Mouse (Mus musculus) limb, embryonic 14.5 days (tissue): ENCODE measurements around the gene Gsx2. TPM values are rescaled to one million over a fixed set of nuclear protein-coding genes. Genes with fewer than 3 reads are reported as not detected.

Experiments used
- ATAC-seq: fragments of 200-750 bp; cut with Nextera tagmentation; 2 replicates; pipeline ENCODE4 v1.8.0; 2017; ENCODE audit warnings: low read depth, moderate number of reproducible peaks, moderate TSS enrichment; ENCODE audit not compliant: low FRiP score
- DNase-seq: peaks from one replicate; pipeline ENCODE4 v3.0.0-alpha.2; 2015; ENCODE audit warnings: low spot score
- H3K27ac ChIP-seq: fragments of 300-500 bp; sonication (generic); replicated peaks from 2 replicates; pipeline ENCODE4 v1.5.1; 2014; ENCODE audit warnings: low read depth, mild to moderate bottlenecking, low read length, moderate library complexity, mixed read lengths
- H3K27me3 ChIP-seq: fragments of 300-500 bp; sonication (generic); 2 replicates; pipeline ENCODE4 v1.6.1; 2014; ENCODE audit warnings: low read length, mixed read lengths; ENCODE audit not compliant: control insufficient read depth, insufficient read depth
- H3K36me3 ChIP-seq: fragments of 300-500 bp; sonication (generic); 2 replicates; pipeline ENCODE4 v1.6.1; 2014; ENCODE audit warnings: mild to moderate bottlenecking, low read length, moderate library complexity, mixed read lengths; ENCODE audit not compliant: control insufficient read depth, insufficient read depth
- H3K4me1 ChIP-seq: fragments of 300-500 bp; sonication (generic); 2 replicates; pipeline ENCODE4 v1.6.1; 2014; ENCODE audit warnings: antibody characterized with exemption, low read length, mixed read lengths; ENCODE audit not compliant: control insufficient read depth, insufficient read depth
- H3K4me2 ChIP-seq: fragments of 300-500 bp; sonication (generic); replicated peaks from 2 replicates; pipeline ENCODE4 v1.6.1; 2014; ENCODE audit warnings: low read depth, mild to moderate bottlenecking, low read length, moderate library complexity; ENCODE audit not compliant: severe bottlenecking
- H3K4me3 ChIP-seq: fragments of 300-500 bp; sonication (generic); replicated peaks from 2 replicates; pipeline ENCODE4 v1.5.1; 2014; ENCODE audit warnings: low read length
- H3K9ac ChIP-seq: fragments of 300-500 bp; sonication (generic); 2 replicates; pipeline ENCODE4 v1.6.1; 2014; ENCODE audit warnings: mild to moderate bottlenecking, low read depth, low read length, moderate library complexity; ENCODE audit not compliant: severe bottlenecking
- H3K9me3 ChIP-seq: fragments of 300-500 bp; sonication (generic); 2 replicates; pipeline ENCODE4 v1.6.1; 2016; ENCODE audit warnings: low read length; ENCODE audit not compliant: control insufficient read depth
- POLR2A ChIP-seq: fragments of 200-500 bp; IDR thresholded peaks from 2 replicates; pipeline ENCODE4 v1.8.0; 2012; ENCODE audit warnings: inconsistent platforms, mild to moderate bottlenecking, moderate library complexity, borderline replicate concordance; ENCODE audit not compliant: insufficient read depth, insufficient read length; ENCODE audit errors: extremely low read depth
- WGBS: fragments of 180-500 bp; shearing (Covaris S2); extraction: QIAGEN DNeasy Blood & Tissue Kit; methylation state at CpG from one replicate; pipeline ENCODE4 v1.1.7; 2014; 5-methylcytosine and 5-hydroxymethylcytosine counted together
- polyA plus RNA-seq, 2 experiments: library from polyadenylated mRNA; depleted of rRNA in 1 of 2; stranded (reverse) in 1 of 2; unstranded in 1 of 2; fragments of >200 nt; fragmentation: Nextera tagmentation in 1 of 2; extraction: Ambion mirVana in 1 of 2; gene quantifications; 2 replicates each; pipeline versions ENCODE4 v1.2.1 to v1.2.3; 2012 to 2014

Gsx2 gene
- polyA plus RNA-seq, 2 experiments, result not detected

DNA sequence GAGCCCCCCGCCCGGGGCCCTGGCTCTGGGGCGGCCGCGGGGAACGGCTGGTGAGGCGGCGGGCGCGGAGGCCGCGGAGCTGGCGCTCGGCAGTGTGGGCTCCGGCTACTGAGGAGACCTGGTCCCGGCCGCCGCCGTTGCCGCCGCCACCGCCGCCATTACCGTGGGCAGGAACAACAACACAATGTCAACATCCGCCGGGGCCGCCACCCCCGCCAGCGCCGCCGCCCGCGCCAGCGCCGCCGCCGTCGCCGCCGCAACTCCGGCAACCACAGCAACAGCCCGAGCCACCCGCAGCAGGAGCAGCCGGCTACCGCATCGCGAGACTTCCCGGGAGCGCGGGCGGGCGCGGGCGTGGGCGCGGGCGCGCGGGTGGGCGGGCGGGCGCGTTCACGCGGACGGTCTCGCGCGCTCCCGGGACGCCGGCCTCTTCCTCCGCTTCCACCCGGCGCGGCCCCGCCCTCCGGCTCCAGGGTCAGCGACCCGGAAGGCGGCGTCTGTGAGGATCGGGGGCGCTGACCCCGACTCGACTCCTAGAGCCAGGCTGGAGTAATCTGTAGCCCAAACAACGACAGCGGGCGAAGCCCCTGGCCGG, 31.0 kb upstream of the Gsx2 start, which contains the start of gene Chic2:
Gene Chic2, minus strand, starts transcription at position 465 of the 595 bp plus-strand sequence.
- Histone ChIP-seq H3K4me2 (peak within 1 kb of the TSS; percentile 90), H3K4me1 (peaks cover 12% of the 10 kb centered on the region), H3K9ac (peak within 1 kb of the TSS; percentile 99), H3K27ac (peak within 1 kb of the TSS; percentile 86), H3K9me3 (no peaks in the 10 kb centered on the region), H3K4me3 (peak within 1 kb of the TSS; percentile 99), H3K27me3 (no peaks in the 10 kb centered on the region), H3K36me3 (0 out of 2 replicates have a peak, but pooled peaks cover 3% of the 10 kb centered on the region)
- TF ChIP-seq POLR2A, result no peak
- WGBS, result 1% methylated on average over 54 of the region's 90 CpGs
- peak; percentile 60 for DNase-seq
- peak; percentile 94 for ATAC-seq

DNA sequence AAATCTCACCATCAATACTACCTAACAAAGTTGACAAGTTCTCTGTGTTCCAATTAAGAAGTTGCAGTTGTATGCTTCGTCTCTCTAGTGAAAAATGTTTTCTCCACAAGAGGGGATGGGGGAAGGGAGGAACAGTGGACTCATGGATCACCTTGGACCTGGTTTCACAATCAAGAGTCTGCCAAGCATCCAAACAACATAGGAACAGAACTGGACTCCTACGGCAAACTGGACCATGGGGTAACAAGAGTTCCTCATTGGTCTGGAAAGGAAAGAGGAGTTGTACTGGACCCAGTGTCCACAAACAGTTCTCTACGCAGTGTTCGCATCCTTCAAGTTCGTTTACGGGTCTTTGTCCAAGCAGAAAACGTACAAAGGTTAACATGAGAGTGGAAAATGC, 30.0 kb upstream of the Gsx2 start:
- Histone ChIP-seq H3K4me1 (peaks cover 12% of the 10 kb centered on the region), H3K36me3 (0 out of 2 replicates have a peak, but pooled peaks cover 3% of the 10 kb centered on the region), H3K9me3 (no peaks in the 10 kb centered on the region), H3K4me2 (no peak overlapping the region), H3K9ac (no peak overlapping the region), H3K27ac (no peak overlapping the region), H3K27me3 (no peaks in the 10 kb centered on the region), H3K4me3 (no peak overlapping the region)
- no peak for TF ChIP-seq POLR2A
- 91% methylated on average over 7 of the region's 7 CpGs for WGBS
- no peak for DNase-seq
- no peak for ATAC-seq

DNA sequence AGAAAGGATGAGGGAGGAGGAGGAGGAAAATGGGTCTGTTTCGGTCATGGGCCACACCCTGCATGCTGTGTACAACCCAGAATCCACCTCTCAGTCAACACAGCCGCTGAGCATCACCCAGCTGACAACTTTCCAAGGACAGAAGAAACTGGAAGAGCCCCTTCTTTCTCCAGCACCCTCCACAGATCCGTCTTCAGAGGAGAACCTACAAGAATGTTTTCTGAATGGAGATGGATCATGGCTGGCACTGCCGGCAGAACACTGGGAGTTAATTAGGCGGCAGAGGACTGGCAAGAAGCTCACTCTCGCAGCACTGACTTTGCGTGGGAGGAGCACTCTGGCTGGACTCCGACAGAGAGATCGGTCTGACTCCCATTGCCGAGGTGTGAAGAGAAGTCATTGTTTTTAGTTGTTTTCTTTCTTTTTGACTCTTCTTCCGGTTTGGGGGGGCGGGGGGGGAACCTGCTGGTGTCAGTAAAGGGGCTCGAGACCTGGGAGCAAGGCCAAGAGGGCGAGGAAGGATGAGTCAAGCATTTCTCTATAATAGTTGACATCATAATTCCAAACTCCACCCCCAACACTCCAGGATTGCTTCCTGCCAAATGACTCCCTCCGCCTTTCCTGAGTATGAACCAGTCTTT, 28.6 kb upstream of the Gsx2 start:
- WGBS, result 51% methylated on average over 15 of the region's 15 CpGs
- ATAC-seq, result no peak
- Histone ChIP-seq H3K4me2 (no peak overlapping the region), H3K4me3 (no peak overlapping the region), H3K4me1 (peaks cover 12% of the 10 kb centered on the region), H3K9ac (no peak overlapping the region), H3K27me3 (no peaks in the 10 kb centered on the region), H3K27ac (no peak overlapping the region), H3K9me3 (no peaks in the 10 kb centered on the region), H3K36me3 (no peaks in the 10 kb centered on the region)
- TF ChIP-seq POLR2A, result no peak
- no peak for DNase-seq

DNA sequence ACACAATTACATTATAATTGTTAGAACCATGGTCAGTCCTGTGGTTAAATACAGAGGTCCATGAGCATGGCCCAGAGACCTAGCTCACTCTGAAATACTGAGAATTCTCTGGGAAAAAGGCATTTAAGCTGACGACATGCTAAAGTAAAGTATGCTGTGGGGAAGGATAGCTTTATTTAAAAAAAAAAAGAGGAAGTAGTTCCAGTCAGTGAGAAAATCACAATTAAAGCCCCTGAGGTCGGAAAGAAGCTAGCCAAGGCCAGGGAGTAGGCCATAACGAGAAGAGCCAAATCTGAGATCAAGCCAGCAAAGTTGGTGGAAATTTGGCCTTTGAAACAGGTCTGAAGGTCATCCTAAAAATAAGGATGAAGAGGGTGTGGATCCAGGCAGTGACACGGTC, 24.3 kb upstream of the Gsx2 start:
- no peaks in the 10 kb centered on the region for H3K36me3 ChIP-seq
- DNase-seq (no peak), ATAC-seq (no peak)
- TF ChIP-seq POLR2A, result no peak
- H3K9me3 ChIP-seq, result no peaks in the 10 kb centered on the region
- no peak overlapping the region for H3K9ac ChIP-seq
- no peaks in the 10 kb centered on the region for H3K27me3 ChIP-seq
- no peaks in the 10 kb centered on the region for H3K4me1 ChIP-seq
- H3K27ac ChIP-seq, result no peak overlapping the region
- WGBS, result 76% methylated on average over 4 of the region's 4 CpGs
- H3K4me2 ChIP-seq, result no peak overlapping the region
- no peak overlapping the region for H3K4me3 ChIP-seq

DNA sequence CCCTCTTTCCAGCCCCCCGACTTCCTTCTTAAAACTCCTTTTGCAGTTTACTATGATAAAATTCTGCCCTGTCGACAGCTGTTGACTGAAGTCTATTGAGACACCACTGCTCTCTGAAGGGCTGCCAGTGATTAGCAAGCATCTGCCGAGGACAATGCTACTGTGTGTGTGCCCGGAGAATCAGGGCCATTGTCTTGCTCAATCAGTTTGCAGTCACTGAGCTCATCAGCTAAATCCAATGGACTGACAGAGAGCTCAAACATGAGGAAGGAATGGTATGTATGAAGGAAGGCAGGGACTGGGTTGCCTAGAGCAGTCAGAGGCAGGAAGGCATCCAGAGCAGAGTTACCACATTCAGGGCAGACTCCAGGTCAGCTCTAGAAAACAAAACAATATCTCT, 12.2 kb upstream of the Gsx2 start:
- Histone ChIP-seq H3K9ac (no peak overlapping the region), H3K4me2 (no peak overlapping the region), H3K27ac (no peak overlapping the region), H3K9me3 (no peaks in the 10 kb centered on the region), H3K4me3 (no peak overlapping the region), H3K36me3 (no peaks in the 10 kb centered on the region), H3K4me1 (no peaks in the 10 kb centered on the region), H3K27me3 (peaks cover 10% of the 10 kb centered on the region)
- ATAC-seq (no peak), DNase-seq (no peak)
- 66% methylated on average over 4 of the region's 4 CpGs for WGBS
- TF ChIP-seq POLR2A, result no peak
